8 mouse cellular contexts compared by ENCODE assay signal in genomic region chr4:55292277-55292676, GRCm38 (mm10). TPM values are rescaled to one million over a fixed set of nuclear protein-coding genes. Genes with fewer than 3 reads are reported as not detected.
DNase-seq lines count a peak whose midpoint lies in the region; ATAC-seq and TF ChIP-seq lines count a peak whose summit lies in the region.

No protein-coding gene starts in this region.

- peak; percentile 41 for TF ChIP-seq CTCF in left cerebral cortex, adult 2 months (IDR thresholded peaks at IDR 0.05)

- H3K27ac ChIP-seq in left cerebral cortex, adult 2 months: no peak overlapping the region

- intact Hi-C loops in left cerebral cortex, adult 2 months (cut with DNase I): no loop called here

- no peak overlapping the region for H3K4me3 ChIP-seq in left cerebral cortex, adult 2 months

- peak; percentile 70 for ATAC-seq in megakaryocyte-erythroid progenitor cell, adult 5-6 weeks (replicated peaks; ENCODE audit: low FRiP score, low TSS enrichment, poor library complexity, severe bottlenecking)
- ATAC-seq in inflammation-experienced regulatory T-cells, adult 6 months: no peak

- DNase-seq in adrenal gland, postnatal 10 days: peak; percentile 23
- no peak for DNase-seq in adrenal gland, postnatal 4 days (ENCODE audit: low spot score in 2 of 2)
- DNase-seq in left cerebral cortex, adult 2 months (ENCODE audit: extremely low spot score in 1 of 2, low spot score in 2 of 2): no peak
- no peak for DNase-seq in left cerebral cortex, adult 9 months (ENCODE audit: low spot score in 2 of 2)
- DNase-seq in R1 (ENCODE audit: low read depth, low spot score): peak; percentile 85
- no peak for DNase-seq in frontal cortex, postnatal 14 days (ENCODE audit: low spot score in 2 of 2)

RNA-seq across cellular contexts. Expression of gene Rad23b, which starts 57.6 kb away (rescaled TPM):
- 100 to 1,000 TPM; 109 to 128 TPM for total RNA-seq in adrenal gland, postnatal 10 days (2021)
- 100 to 1,000 TPM; 130 to 141 TPM for total RNA-seq in adrenal gland, postnatal 4 days (2021)
- total RNA-seq in left cerebral cortex, adult 2 months (2021): 100 to 1,000 TPM; 180 to 193 TPM
- 107 and 112 TPM in 2 replicates for total RNA-seq in megakaryocyte-erythroid progenitor cell, adult 5-6 weeks (2014; fragmentation: Nextera tagmentation)
- total RNA-seq in megakaryocyte-erythroid progenitor cell, adult 5-6 weeks (2017): 172 and 177 TPM in 2 replicates
- 10 to 100 TPM; 13.8 to 14.6 (median 14.2) TPM for polyA plus RNA-seq in inflammation-experienced regulatory T-cells, adult 6 months (2017; shearing (Covaris generic))

Comparison
In these comparisons a context has a peak if more than half of its experiments do, and no peak if none do; other contexts are left out.
1. DNase-seq: peak in adrenal gland, postnatal 10 days (single experiment) and R1 (single experiment); none in adrenal gland, postnatal 4 days (0 of 2), left cerebral cortex, adult 2 months (0 of 2), left cerebral cortex, adult 9 months (0 of 2) and frontal cortex, postnatal 14 days (0 of 2).